Mouse (Mus musculus): ENCODE results near the gene Gm8251.
A peak's percentile ranks its signal among the peaks of the same experiment; 100 is the strongest.

The Gm8251 gene

DNA sequence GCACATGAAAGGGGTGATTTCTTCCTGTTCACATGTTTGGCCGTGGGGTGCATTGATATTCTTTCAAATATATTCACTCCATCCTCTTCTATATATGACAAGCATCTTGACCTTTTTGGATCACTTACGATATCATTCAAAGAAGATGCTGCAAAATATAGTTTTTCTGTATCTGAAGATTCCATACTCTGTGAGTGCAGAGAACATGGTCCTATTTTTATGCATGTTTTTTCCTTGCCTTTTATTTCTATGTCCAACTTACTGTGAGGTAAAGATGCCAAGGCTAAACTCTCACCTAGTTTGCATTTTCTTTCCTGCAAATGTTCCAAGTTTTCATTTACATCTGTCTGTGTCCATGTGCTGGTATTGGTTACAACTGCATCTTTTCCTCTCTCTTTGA lies at the start of gene Gm8251:
Gm8251 (minus strand) TSS at position 101 of the 400 bp plus-strand sequence.
- no peak for DNase-seq

DNA sequence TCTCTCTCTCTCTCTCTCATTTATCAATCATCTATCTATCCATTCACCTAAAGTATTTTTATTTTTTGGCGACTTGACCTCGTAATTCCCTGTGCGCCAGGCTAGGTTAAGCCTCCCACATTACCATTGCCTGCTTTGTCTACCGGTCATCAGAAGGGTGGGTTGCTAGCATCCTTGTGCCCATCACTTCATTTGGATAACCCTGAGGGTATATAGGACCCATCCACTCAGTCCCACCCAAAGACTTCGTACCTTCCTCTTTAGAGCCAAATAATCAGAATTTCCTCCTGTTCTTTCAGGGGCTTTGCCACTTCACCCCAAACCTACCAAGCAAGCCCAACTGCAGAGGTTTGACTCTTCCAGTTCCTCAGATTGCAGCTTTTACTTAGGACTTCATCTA lies 41.2 kb upstream of the Gm8251 start:
- peak; percentile 88 for DNase-seq

DNA sequence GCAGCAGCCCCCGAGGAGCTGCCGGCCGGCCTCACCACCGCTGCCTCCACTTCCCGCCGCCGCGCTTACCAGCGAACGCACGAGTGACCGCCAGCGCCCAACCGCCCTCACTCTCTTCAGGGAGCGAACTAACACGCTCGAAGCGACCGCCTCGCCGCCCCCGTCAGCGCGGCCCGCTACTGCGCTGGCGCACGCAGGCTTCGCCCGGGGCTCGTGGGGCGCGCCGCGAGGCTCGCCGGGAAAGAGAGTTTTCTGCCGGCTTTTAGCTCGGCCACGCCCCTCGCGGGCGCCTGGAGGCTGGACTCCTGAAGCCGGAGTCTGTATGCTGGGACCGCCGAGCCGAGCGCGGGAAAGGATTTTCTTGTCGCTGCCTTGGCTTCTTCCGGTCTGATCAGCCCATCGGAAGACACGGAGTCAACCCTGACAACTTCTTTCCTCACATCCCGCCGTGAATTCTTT lies 40.6 kb upstream of the Gm8251 start, which contains the start of gene Tex30:
Tex30 (minus strand) TSS at position 183 of the 459 bp plus-strand sequence.
- DNase-seq: peak; percentile 99

DNA sequence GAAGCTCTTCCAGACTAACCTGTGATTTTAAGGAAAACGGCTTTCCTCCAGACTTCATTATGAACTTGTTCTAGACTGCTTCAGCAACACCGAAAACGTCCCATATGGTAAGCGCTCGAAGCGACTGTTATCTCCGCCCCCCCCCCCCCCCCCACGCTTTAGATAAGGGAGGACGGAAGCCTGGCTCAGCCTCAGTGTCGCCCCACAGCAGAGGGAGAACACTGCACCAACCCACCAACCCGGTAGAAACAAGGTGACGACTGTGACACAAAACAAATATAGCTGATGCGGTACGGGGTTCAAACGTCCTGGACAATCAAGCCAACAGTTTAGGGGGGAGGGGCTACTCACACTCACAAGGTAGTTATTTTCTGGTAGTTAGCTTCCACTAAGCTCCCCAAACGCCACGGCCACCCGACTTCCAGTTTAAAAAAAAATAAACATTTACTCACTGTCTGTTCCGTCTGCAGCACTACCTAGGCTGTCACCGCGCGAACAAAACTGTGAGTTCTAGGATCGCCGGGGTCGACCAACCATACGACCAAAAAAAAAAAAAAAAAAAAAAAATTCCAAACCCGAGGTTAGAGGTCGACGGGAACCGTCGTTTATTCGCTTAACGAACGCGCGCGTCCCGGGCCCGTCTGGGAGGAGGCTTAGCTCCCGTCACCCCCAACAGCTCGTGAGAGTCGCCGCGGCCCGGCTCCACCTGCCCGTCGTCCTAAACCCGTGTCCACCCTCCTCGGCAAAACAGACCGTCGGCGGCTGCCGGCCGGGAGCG lies 39.9 kb upstream of the Gm8251 start:
- peak; percentile 93 for DNase-seq

DNA sequence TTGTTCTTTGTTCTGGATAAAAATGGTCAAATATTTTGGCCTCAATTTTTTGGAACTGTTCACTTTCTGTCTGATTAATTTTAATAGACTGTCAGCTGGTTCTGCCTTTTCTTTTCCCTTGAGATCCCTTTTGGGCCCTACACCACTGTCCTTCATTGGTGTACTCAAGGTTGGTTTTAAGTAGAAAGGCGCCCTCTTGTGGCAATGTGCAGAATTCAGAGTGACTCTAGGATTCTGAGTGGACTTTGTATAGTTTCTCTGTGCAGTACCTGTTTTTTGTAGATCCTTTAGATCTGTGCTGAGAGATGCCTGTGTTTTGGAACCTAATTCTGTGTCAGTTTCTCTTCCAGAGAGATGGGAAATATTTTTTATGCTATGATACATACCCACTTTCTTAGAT lies 2.9 kb upstream of the Gm8251 start:
- DNase-seq: peak; percentile 50

DNA sequence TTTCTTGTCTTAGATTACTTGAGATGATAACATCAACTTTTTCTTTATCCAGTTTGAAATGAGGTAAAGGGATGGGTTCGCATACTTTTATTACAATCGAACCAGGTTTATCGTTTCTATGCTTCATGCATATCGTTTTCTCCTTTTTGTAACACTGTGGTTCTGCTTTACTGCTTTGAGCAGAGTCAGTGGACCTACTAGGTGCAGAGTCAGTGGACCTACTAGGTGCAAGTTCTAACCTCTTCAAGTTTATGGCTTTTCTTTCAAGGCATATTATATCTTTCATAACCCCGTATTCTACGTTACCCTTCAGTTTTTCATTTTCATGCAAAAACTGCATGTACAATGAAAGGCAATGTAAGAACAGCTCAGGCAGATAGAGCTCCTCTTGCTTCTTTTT lies 1.7 kb upstream of the Gm8251 start:
- no peak for DNase-seq

DNA sequence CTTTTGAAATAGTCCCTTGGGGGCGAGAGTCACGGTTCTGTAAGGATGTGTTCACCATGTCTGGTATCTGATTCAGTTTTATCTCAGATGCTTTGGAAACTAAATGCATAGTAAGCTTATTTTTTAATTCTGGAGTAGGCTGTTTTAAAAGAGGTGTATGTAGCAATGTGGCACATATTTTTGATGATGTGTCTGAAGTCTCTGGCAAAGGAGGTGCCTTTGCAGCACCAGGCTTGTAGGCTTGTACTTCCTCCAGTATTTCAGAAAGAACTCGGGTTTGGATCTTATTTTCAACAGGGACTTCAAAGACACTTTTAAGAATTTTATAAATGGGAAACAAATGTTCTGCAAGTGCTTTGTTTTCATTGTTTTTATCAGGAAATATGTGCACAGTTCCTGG lies 3.9 kb downstream of the Gm8251 start:
- no peak for DNase-seq

DNA sequence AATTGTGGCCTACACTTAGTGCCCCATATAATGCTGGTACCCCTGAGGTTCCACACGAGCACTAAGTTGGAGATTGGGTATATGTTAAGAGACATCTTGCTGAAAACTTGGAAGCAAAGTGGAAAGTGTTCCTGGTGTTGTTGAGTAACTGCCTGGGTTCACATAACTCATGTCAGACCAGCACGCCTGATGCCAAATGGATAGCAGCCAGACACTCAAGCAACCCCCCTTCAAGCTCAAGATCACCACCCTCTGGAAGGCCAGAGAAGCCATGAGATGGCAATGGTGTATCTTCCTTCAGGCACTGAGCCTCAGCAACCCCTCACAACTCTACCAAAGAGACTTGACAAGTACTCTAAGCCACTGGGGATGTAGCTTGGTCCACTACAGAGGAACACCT lies 15.2 kb downstream of the Gm8251 start:
- peak; percentile 76 for DNase-seq

DNA sequence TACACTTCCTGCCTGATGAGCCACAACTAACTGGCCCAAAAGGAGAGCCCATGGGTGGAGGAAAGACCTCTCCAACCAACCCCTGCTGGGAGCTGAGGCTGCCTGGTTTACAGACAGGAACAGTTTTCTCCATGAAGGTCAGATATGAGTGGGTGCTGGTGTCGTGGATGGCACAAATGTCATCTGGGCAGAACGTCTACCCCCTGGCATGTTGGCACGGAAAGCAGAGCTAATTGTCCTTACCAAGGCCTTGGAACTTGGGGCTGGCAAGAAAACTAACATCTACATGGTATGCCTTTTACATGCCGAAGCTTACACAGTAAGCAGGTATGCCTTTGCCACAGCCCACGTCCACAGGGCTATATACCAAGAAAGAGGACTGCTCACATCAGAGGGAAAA lies 16.0 kb downstream of the Gm8251 start:
- peak; percentile 69 for DNase-seq

DNA sequence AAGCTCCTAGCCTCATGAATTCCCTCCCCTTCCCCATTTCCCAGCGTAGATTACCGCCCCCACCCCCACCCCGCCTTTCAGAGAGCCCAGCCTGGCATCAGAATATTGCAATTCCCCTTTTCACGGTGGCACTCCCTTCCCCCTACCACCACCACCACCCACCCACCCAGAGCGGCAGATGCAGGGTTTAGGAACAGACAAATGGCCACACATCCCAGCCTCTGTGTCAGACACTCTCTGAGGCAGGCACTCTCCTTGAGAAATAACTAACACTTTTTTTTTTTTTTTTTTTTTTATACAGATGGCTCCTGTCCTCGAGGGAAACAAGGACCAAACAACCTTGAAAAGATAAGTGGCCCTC lies 19.2 kb downstream of the Gm8251 start:
- DNase-seq: no peak

DNA sequence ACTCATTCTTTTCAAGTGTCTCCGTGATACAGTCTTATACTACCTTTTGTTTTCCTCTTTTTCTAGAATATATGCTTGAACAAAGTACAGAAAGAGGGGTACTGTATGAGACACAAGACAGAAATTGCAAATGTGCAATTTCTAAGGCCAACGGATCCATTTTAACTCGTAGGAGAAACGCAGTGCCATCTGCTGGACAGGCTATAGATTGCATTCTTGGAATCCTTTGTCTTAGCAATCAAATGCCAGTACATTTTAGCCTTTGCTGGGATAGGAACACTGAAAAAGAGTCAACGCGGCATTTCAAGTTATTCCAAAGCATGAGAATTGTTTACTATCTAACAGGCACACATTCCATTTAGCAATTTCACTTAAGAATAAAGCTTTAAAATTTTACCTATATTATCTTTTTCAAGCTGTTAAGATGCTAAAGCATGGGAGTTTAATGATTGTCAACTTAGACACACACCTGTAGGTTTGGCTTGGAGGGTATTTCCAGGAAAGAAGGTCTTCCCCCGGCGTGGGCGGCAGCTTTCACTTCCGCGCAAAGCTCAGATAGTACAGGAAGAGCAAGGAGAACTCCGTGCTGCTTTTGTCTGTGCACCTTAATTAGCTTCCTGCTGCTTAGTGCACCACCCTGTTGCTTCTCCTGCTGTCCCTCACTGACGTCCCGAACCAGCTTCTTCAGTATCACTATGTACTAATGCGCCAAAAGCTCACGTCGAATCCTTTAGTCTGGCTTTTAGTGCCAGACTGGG lies 19.8 kb downstream of the Gm8251 start:
- DNase-seq: peak; percentile 84

DNA sequence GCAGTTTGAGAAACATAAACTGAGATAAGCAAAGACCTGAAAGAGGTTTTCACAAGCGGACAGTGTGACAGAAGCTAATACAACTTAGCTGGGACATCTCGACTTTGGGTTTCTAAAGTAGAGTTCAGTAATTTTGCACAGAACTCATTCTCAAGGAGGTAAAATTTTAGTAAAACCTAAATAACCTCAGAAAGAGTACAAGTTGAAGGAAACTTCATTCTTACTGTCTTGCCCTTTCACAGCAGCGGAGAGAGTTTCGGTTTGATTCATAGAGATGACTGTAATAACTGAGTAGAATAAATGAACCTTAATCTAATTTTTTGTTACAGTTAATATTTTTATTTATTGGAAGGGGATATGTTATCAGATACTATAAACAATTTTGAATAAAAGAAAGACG lies 28.8 kb downstream of the Gm8251 start:
- DNase-seq: no peak

DNA sequence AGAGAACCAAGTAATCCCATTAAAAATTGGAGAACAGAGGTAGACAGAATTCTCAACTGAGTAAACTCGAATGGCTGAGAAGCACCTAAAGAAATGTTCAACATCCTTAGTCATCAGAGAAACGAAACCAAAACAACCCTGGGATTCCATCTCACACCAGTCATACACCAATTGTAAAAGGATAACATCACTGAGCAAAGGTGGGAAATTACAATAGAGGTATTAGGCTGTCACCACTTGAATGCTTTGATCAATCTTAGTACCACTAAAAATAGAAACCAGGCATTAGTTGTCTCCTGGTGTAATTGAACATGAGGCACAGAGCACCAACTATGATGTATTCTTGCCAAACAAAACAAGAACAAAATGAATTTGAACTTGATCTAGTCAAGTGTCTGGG lies 29.5 kb downstream of the Gm8251 start:
- no peak for DNase-seq

DNA sequence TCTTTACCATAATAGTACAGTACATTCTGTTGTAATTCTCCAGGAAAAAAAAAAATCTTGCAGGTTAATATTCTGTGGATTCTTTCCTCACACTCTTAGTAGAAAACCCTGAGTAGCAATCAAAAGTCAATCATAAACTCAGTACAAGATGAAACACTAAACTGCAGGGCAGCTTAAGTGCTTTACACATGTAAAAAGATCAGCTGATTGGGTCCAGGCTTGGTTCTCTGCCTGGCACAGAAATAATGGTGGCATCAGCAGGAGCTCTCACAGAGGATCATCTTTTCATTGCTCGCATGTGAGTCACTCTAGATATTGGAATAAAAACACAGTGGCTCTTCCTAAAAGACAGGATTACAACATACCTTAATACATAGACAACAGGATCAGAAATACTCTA lies 34.1 kb downstream of the Gm8251 start:
- no peak for DNase-seq

DNA sequence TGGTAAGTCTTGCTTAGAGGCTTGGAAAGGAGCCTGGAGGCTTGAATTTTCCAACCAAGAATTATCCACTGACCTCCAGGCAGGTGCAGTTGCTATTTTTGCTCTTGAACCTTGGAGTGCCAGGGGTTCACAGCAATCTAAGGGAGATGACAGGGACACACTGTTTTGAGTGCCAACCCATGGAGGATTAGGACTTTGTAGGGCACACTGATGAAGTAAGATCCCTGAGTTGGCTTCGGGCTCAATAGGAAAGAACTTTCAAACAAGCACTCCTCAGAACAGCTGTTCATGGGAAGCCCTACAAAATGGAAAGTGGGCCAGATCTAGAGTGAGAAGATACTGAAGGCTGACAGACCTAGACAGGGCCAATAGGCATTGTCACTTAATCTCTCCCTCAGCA lies 39.1 kb downstream of the Gm8251 start:
- DNase-seq: no peak

DNA sequence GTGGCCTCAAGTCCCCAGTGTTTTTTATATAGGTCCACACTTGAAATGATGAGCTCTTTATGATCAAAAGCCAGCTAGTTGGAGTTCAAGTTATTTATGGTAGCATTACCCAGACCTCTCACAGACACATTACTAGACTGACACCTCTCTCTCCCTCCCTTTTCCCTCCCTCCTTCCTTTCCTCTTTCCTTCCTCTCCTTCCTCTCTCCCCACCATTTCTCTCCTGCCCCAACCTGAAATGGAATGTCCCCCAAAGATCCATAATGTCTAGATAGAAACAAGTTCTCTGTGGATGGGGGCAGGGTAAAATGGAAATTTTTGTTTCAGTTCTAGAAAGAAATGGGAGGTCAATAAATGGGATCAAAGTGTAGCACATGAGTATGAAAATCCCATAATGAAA lies 41.8 kb downstream of the Gm8251 start, which contains the start of gene Mettl21c:
Mettl21c (minus strand) TSS at position 101 of the 400 bp plus-strand sequence.
- DNase-seq: no peak

DNA sequence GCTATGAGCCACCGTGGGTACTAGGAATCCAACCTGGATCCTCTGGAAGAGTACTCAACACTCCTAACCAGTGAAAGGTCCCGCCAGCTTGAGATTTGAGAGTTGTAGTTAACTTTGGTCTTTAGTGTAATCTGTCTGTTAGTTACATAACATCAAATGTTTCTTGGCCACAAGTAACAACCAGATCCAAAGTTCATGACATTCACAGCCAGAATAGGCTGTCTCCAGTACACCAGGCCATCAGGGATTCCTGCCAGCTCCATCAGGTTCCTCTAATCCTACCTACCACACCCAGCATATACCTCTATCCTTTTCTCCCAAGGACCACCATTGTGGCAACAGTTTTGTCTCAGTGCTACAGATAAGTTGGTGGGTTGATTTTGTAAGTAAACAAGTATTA lies 46.2 kb downstream of the Gm8251 start:
- no peak for DNase-seq

Data from heart, adult 11 months (tissue).